Mouse (Mus musculus): ENCODE data around the gene Lefty1.
"Not testable (repeated sequence)": the region's sequence is repeated elsewhere in the genome, so short reads cannot be mapped to it uniquely, and the experiment has no call there.

The Lefty1 gene

GRCm38 (mm10) chr1:180956401-180956800 is 21.6 kb downstream of the Lefty1 start:
- DNase-seq (ENCODE audit: low read depth), result peak; percentile 47

- no peak for DNase-seq (ENCODE audit: low read depth)
Observed at GRCm38 (mm10) chr1:180956973-180957381, 22.2 kb downstream of the Lefty1 start.

- DNase-seq (ENCODE audit: low read depth), result no peak
Observed at GRCm38 (mm10) chr1:180957989-180958388, 23.2 kb downstream of the Lefty1 start.

- DNase-seq (ENCODE audit: low read depth), result no peak
Observed at GRCm38 (mm10) chr1:180958797-180959196, 24.0 kb downstream of the Lefty1 start.

GRCm38 (mm10) chr1:180965786-180966185 is 31.0 kb downstream of the Lefty1 start:
- DNase-seq (ENCODE audit: low read depth), result no peak

- no peak for DNase-seq (ENCODE audit: low read depth)
Observed at GRCm38 (mm10) chr1:180966542-180966941, 31.7 kb downstream of the Lefty1 start.

- DNase-seq (ENCODE audit: low read depth), result no peak
Observed at GRCm38 (mm10) chr1:180967261-180967660, 32.4 kb downstream of the Lefty1 start.

GRCm38 (mm10) chr1:180972941-180973340 is 38.1 kb downstream of the Lefty1 start:
- no peak for DNase-seq (ENCODE audit: low read depth)

GRCm38 (mm10) chr1:180974126-180974746 is 39.4 kb downstream of the Lefty1 start:
- peak; percentile 83 for DNase-seq (ENCODE audit: low read depth)

- peak; percentile 82 for DNase-seq (ENCODE audit: low read depth)
Observed at GRCm38 (mm10) chr1:180976110-180976679, 41.4 kb downstream of the Lefty1 start.

GRCm38 (mm10) chr1:180979484-180980251 is 44.8 kb downstream of the Lefty1 start:
- DNase-seq (ENCODE audit: low read depth), result no peak

GRCm38 (mm10) chr1:180980464-180980863 is 45.6 kb downstream of the Lefty1 start:
- peak; percentile 66 for DNase-seq (ENCODE audit: low read depth)

- not testable (repeated sequence) for DNase-seq (ENCODE audit: low read depth)
Observed at GRCm38 (mm10) chr1:180981298-180982046, 46.6 kb downstream of the Lefty1 start.

GRCm38 (mm10) chr1:180986701-180987100 is 51.9 kb downstream of the Lefty1 start:
- no peak for DNase-seq (ENCODE audit: low read depth)

- DNase-seq (ENCODE audit: low read depth), result peak; percentile 87
Observed at GRCm38 (mm10) chr1:180987759-180988158, 52.9 kb downstream of the Lefty1 start.
